In genomic region chr7:71386050-71386449, GRCm38 (mm10) we compare ENCODE assay signal across 13 mouse cellular contexts. TPM values are rescaled to one million over a fixed set of nuclear protein-coding genes. Genes with fewer than 3 reads are reported as not detected.
A peak's percentile ranks its signal among the peaks of the same experiment; 100 is the strongest.
DNase-seq lines count a peak whose midpoint lies in the region; ATAC-seq and TF ChIP-seq lines count a peak whose summit lies in the region.
"Had no signal": no experiment of that assay in that cellular context is flagged by ENCODE, and none has a peak within 500 bp of the region (broad histone marks: within the 10 kb centered on the region; RNA-seq: fewer than 3 reads in every experiment).

No protein-coding gene starts in this region.

- H3K36me3 ChIP-seq in heart, embryonic 13.5 days: no peaks in the 10 kb centered on the region
- H3K36me3 ChIP-seq in lung, embryonic 16.5 days (ENCODE audit: control insufficient read depth, insufficient read depth, low read length): no peaks in the 10 kb centered on the region
- H3K36me3 ChIP-seq in midbrain, postnatal 0 days (ENCODE audit: insufficient read depth, low read length): no peaks in the 10 kb centered on the region
- H3K36me3 ChIP-seq: limb, embryonic 13.5 days had no signal

- no peak; the same call in 1 of the 2 replicates for ATAC-seq in heart, embryonic 13.5 days (ENCODE audit: extremely low read depth, insufficient number of reproducible peaks, low FRiP score, low TSS enrichment)
- ATAC-seq in lung, embryonic 16.5 days (ENCODE audit: low read depth): no peak
- peak; percentile 79 to 80 for ATAC-seq in hematopoietic stem cell, adult 5-6 weeks (replicated peaks in 1 of 2; ENCODE audit: insufficient read depth in 1 of 2, low FRiP score in 2 of 2, low TSS enrichment in 1 of 2, low read depth in 1 of 2, poor library complexity in 2 of 2, severe bottlenecking in 2 of 2)
- no peak for ATAC-seq in midbrain, postnatal 0 days (ENCODE audit: low FRiP score)
- ATAC-seq: Patski had no signal

- no peak overlapping the region for H3K4me3 ChIP-seq in heart, embryonic 13.5 days
- no peak overlapping the region for H3K4me3 ChIP-seq in lung, embryonic 16.5 days (ENCODE audit: low read length)
- no peak overlapping the region for H3K4me3 ChIP-seq in midbrain, postnatal 0 days (ENCODE audit: low read depth, low read length)
- H3K4me3 ChIP-seq: limb, embryonic 13.5 days had no signal

- peaks cover 51% of the 10 kb centered on the region for H3K4me1 ChIP-seq in heart, embryonic 13.5 days
- H3K4me1 ChIP-seq in lung, embryonic 16.5 days (replicated peaks; ENCODE audit: control insufficient read depth, insufficient read depth, low read length): peaks cover 37% of the 10 kb centered on the region
- H3K4me1 ChIP-seq in midbrain, postnatal 0 days (ENCODE audit: insufficient read depth, low read length): no peaks in the 10 kb centered on the region; the same call in 1 of the 2 replicates

- intact Hi-C loops in heart, postnatal 36 days (cut with DNase I): no loop called here

- no peak overlapping the region for H3K27ac ChIP-seq in heart, embryonic 13.5 days (replicated peaks)
- H3K27ac ChIP-seq in lung, embryonic 16.5 days (ENCODE audit: low read length): peak overlapping the region; percentile 83
- no peak overlapping the region for H3K27ac ChIP-seq in midbrain, postnatal 0 days (ENCODE audit: low read depth, low read length)
- H3K27ac ChIP-seq: limb, embryonic 13.5 days had no signal

- no peaks in the 10 kb centered on the region for H3K27me3 ChIP-seq in heart, embryonic 13.5 days (replicated peaks)
- H3K27me3 ChIP-seq in lung, embryonic 16.5 days (ENCODE audit: control insufficient read depth, insufficient read depth, low read depth, low read length): no peaks in the 10 kb centered on the region
- peaks cover 14% of the 10 kb centered on the region for H3K27me3 ChIP-seq in midbrain, postnatal 0 days (ENCODE audit: insufficient read depth, low read length)

- WGBS in heart, embryonic 13.5 days: 16% methylated on average over 6 of the region's 6 CpGs
- WGBS in lung, embryonic 16.5 days: 21% methylated on average over 6 of the region's 6 CpGs
- WGBS in midbrain, postnatal 0 days: 26% methylated on average over 6 of the region's 6 CpGs

- DNase-seq in heart, postnatal 36 days: no peak
- DNase-seq in lung, adult 18-20 months: no peak
- DNase-seq in midbrain, postnatal 0 days (ENCODE audit: low spot score): no peak
- no peak for DNase-seq in frontal cortex, postnatal 10 days (ENCODE audit: low spot score in 2 of 2)
- no peak for DNase-seq in adrenal gland, postnatal 36 days
- DNase-seq: cerebellum, adult 9-11 months had no signal

- no peaks in the 10 kb centered on the region for H3K9me3 ChIP-seq in heart, embryonic 13.5 days
- no peaks in the 10 kb centered on the region for H3K9me3 ChIP-seq in lung, embryonic 16.5 days (ENCODE audit: control insufficient read depth, low read length)
- H3K9me3 ChIP-seq in midbrain, postnatal 0 days (ENCODE audit: low read length): no peaks in the 10 kb centered on the region
- H3K9me3 ChIP-seq: limb, embryonic 13.5 days had no signal

- TF ChIP-seq CTCF in midbrain, postnatal 0 days (IDR thresholded peaks at IDR 0.05): peak; percentile 48

- H3K9ac ChIP-seq in heart, embryonic 13.5 days: 0 out of 2 replicates have a peak overlapping the region, but pooled peaks have one; percentile 28
- H3K9ac ChIP-seq in lung, embryonic 16.5 days (ENCODE audit: low read length): peak overlapping the region; percentile 50
- H3K9ac ChIP-seq in midbrain, postnatal 0 days (replicated peaks; ENCODE audit: low read length, poor library complexity, severe bottlenecking): no peak overlapping the region
- H3K9ac ChIP-seq: limb, embryonic 13.5 days had no signal

- H3K4me2 ChIP-seq in heart, embryonic 13.5 days: no peak overlapping the region
- H3K4me2 ChIP-seq in lung, embryonic 16.5 days (ENCODE audit: low read depth, low read length): no peak overlapping the region
- no peak overlapping the region for H3K4me2 ChIP-seq in midbrain, postnatal 0 days (ENCODE audit: low read depth, low read length, poor library complexity, severe bottlenecking)
- H3K4me2 ChIP-seq: limb, embryonic 13.5 days had no signal

RNA-seq across cellular contexts. Expression of gene Gm10295, which starts 34.8 kb away (rescaled TPM):
- polyA plus RNA-seq in heart, embryonic 13.5 days (2015; fragmentation: Nextera tagmentation; extraction: Ambion mirVana): not detected in 2 replicates
- total RNA-seq in heart, postnatal 36 days (2021): not detected
- 0.05 TPM in 1 of 2 replicates, not detected in the other for polyA plus RNA-seq in lung, embryonic 16.5 days (2015; fragmentation: Nextera tagmentation; extraction: Ambion mirVana)
- total RNA-seq in hematopoietic stem cell, adult 5-6 weeks (2017): not detected in 2 replicates
- total RNA-seq in midbrain, postnatal 0 days (2014; rRNA removed): not detected in 2 replicates
- not detected in 2 replicates for polyA plus RNA-seq in midbrain, postnatal 0 days (2015; fragmentation: Nextera tagmentation; extraction: Ambion mirVana)
- total RNA-seq in adrenal gland, postnatal 36 days (2021): not detected
- total RNA-seq: adrenal gland, postnatal 4 days; heart, postnatal 25 days had no signal
- polyA plus RNA-seq: limb, embryonic 13.5 days; Patski had no signal

Comparison
In these comparisons a context has a peak if more than half of its experiments do, and no peak if none do; other contexts are left out.
1. ATAC-seq: peak in hematopoietic stem cell, adult 5-6 weeks (2 of 2); none in heart, embryonic 13.5 days (single experiment), lung, embryonic 16.5 days (single experiment) and midbrain, postnatal 0 days (single experiment).